Mouse (Mus musculus): ENCODE data around the gene Vil1. TPM values are rescaled to one million over a fixed set of nuclear protein-coding genes. Genes with fewer than 3 reads are reported as not detected.

Gene Vil1
- total and polyA plus RNA-seq, 2 experiments: 0.18 to 0.26 TPM

- TF ChIP-seq CTCF (IDR thresholded peaks at IDR 0.05; ENCODE audit: low read depth, low read length) (peak; percentile 87), POLR2A (IDR thresholded peaks at IDR 0.05; ENCODE audit: extremely low read depth, insufficient read depth, low read length) (peak; percentile 83)
- peak overlapping the region; percentile 85 for H3K27ac ChIP-seq (replicated peaks; ENCODE audit: insufficient read depth, low read depth, low read length)
- H3K27me3 ChIP-seq (ENCODE audit: control insufficient read depth, insufficient read depth, low read length): no peaks in the 10 kb centered on the region
- peaks cover 15% of the 10 kb centered on the region; the same call in 1 of the 2 replicates for H3K79me2 ChIP-seq (ENCODE audit: control insufficient read depth, insufficient read depth, low read length)
- peak; percentile 92 for DNase-seq (ENCODE audit: extremely low read depth, low read depth, low spot score)
- under 1% methylated on average over 39 of the region's 41 CpGs for WGBS
- H3K9ac ChIP-seq (ENCODE audit: low read depth, low read length): peak overlapping the region; percentile 70
- peaks cover 26% of the 10 kb centered on the region for H3K4me1 ChIP-seq (ENCODE audit: control insufficient read depth, insufficient read depth, low read length)
- H3K36me3 ChIP-seq (ENCODE audit: control insufficient read depth, insufficient read depth, low read length): peaks cover 11% of the 10 kb centered on the region; the same call in 1 of the 2 replicates
- peak overlapping the region; percentile 34 for H3K4me3 ChIP-seq (ENCODE audit: insufficient read depth, low read depth, low read length)
These were observed 11.8 kb upstream of the Vil1 start for GRCm38 (mm10) chr1:74397268-74397918.

DNA sequence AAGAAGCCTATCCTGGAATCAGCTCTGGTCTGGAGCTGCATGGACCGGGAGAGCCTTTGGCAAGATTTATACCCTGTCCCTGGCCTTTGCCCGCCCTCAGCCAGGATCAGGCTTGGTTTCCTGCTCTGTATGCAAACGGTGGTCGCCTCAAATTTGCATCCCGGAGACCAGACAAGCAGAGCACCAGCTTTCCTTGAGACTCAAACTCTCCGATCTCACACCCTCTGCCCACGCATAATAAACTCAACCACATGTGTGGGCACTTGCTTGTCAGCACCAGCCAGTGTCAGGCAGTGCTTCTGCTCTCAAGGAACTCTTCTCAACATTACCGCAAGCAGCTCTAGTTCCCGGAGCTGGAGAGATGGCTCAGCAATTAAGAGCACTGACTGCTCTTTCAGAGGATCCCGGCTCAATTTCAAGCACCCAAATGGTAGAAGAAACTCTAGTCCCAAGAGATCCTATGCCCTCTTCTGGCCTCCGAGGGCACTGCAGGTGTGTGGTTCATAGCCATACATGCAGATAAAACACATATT lies 11.2 kb upstream of the Vil1 start:
- DNase-seq (ENCODE audit: extremely low read depth, low read depth, low spot score): peak; percentile 70
- Histone ChIP-seq H3K9ac (ENCODE audit: low read depth, low read length) (peak overlapping the region; percentile 70), H3K36me3 (ENCODE audit: control insufficient read depth, insufficient read depth, low read length) (peaks cover 11% of the 10 kb centered on the region; the same call in 1 of the 2 replicates), H3K4me1 (ENCODE audit: control insufficient read depth, insufficient read depth, low read length) (peaks cover 23% of the 10 kb centered on the region), H3K27me3 (ENCODE audit: control insufficient read depth, insufficient read depth, low read length) (no peaks in the 10 kb centered on the region), H3K4me3 (ENCODE audit: insufficient read depth, low read depth, low read length) (peak overlapping the region; percentile 34), H3K27ac (replicated peaks; ENCODE audit: insufficient read depth, low read depth, low read length) (peak overlapping the region; percentile 85), H3K79me2 (ENCODE audit: control insufficient read depth, insufficient read depth, low read length) (peaks cover 10% of the 10 kb centered on the region; the same call in 1 of the 2 replicates)
- TF ChIP-seq CTCF (IDR thresholded peaks at IDR 0.05; ENCODE audit: low read depth, low read length) (peak; percentile 64; the same call in 1 of the 2 replicates), POLR2A (IDR thresholded peaks at IDR 0.05; ENCODE audit: extremely low read depth, insufficient read depth, low read length) (no peak)
- 6% methylated on average over 11 of the region's 11 CpGs for WGBS

- Histone ChIP-seq H3K9ac (ENCODE audit: low read depth, low read length) (no peak overlapping the region), H3K79me2 (ENCODE audit: control insufficient read depth, insufficient read depth, low read length) (no peaks in the 10 kb centered on the region), H3K36me3 (ENCODE audit: control insufficient read depth, insufficient read depth, low read length) (no peaks in the 10 kb centered on the region), H3K27ac (replicated peaks; ENCODE audit: insufficient read depth, low read depth, low read length) (no peak overlapping the region), H3K4me1 (ENCODE audit: control insufficient read depth, insufficient read depth, low read length) (peaks cover 8% of the 10 kb centered on the region), H3K4me3 (ENCODE audit: insufficient read depth, low read depth, low read length) (no peak overlapping the region), H3K27me3 (ENCODE audit: control insufficient read depth, insufficient read depth, low read length) (no peaks in the 10 kb centered on the region)
- WGBS: 22% methylated on average over 3 of the region's 3 CpGs
- TF ChIP-seq CTCF (IDR thresholded peaks at IDR 0.05; ENCODE audit: low read depth, low read length): no peak
- no peak for TF ChIP-seq POLR2A (IDR thresholded peaks at IDR 0.05; ENCODE audit: extremely low read depth, insufficient read depth, low read length)
- peak; percentile 98 for DNase-seq (ENCODE audit: extremely low read depth, low read depth, low spot score)
These were observed 8.6 kb upstream of the Vil1 start for GRCm38 (mm10) chr1:74400531-74400930.

GRCm38 (mm10) chr1:74401015-74401702 lies 8.0 kb upstream of the Vil1 start:
- no peaks in the 10 kb centered on the region for H3K27me3 ChIP-seq (ENCODE audit: control insufficient read depth, insufficient read depth, low read length)
- DNase-seq (ENCODE audit: extremely low read depth, low read depth, low spot score): no peak
- H3K79me2 ChIP-seq (ENCODE audit: control insufficient read depth, insufficient read depth, low read length): no peaks in the 10 kb centered on the region
- TF ChIP-seq POLR2A (IDR thresholded peaks at IDR 0.05; ENCODE audit: extremely low read depth, insufficient read depth, low read length) (no peak), CTCF (IDR thresholded peaks at IDR 0.05; ENCODE audit: low read depth, low read length) (no peak)
- peaks cover 8% of the 10 kb centered on the region for H3K4me1 ChIP-seq (ENCODE audit: control insufficient read depth, insufficient read depth, low read length)
- no peaks in the 10 kb centered on the region for H3K36me3 ChIP-seq (ENCODE audit: control insufficient read depth, insufficient read depth, low read length)
- H3K4me3 ChIP-seq (ENCODE audit: insufficient read depth, low read depth, low read length): no peak overlapping the region
- H3K9ac ChIP-seq (ENCODE audit: low read depth, low read length): no peak overlapping the region
- no peak overlapping the region for H3K27ac ChIP-seq (replicated peaks; ENCODE audit: insufficient read depth, low read depth, low read length)
- WGBS: 46% methylated on average over 16 of the region's 16 CpGs

DNA sequence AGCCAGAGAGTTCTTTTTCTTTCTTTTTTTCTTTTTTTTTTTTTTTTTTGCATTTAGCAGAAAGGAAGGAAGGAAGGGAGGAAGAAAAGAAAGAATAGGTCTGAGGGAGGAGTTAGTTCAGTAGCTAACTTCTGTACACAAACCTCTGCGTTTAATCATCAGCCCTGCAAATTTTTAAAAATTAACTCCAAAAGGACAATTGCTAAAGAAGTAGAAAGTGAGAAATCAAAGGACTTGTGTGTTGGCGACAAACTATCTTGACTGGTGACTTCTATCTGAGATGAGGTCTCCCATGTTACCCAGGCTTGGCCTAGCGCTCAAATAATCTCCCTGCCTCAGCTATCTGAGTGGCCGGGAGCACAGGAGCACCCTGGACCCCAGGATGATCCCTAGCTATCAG lies 5.0 kb upstream of the Vil1 start:
- peak overlapping the region; percentile 58 for H3K27ac ChIP-seq (replicated peaks; ENCODE audit: insufficient read depth, low read depth, low read length)
- WGBS: 23% methylated on average over 4 of the region's 4 CpGs

More for the DNA sequence above, 5.0 kb upstream of the Vil1 start:
- H3K9ac ChIP-seq (ENCODE audit: low read depth, low read length): no peak overlapping the region
- no peaks in the 10 kb centered on the region for H3K36me3 ChIP-seq (ENCODE audit: control insufficient read depth, insufficient read depth, low read length)
- H3K4me1 ChIP-seq (ENCODE audit: control insufficient read depth, insufficient read depth, low read length): peaks cover 6% of the 10 kb centered on the region
- H3K79me2 ChIP-seq (ENCODE audit: control insufficient read depth, insufficient read depth, low read length): no peaks in the 10 kb centered on the region
- TF ChIP-seq POLR2A (IDR thresholded peaks at IDR 0.05; ENCODE audit: extremely low read depth, insufficient read depth, low read length): no peak
- TF ChIP-seq CTCF (IDR thresholded peaks at IDR 0.05; ENCODE audit: low read depth, low read length): no peak
- peak; percentile 76 for DNase-seq (ENCODE audit: extremely low read depth, low read depth, low spot score)
- no peaks in the 10 kb centered on the region for H3K27me3 ChIP-seq (ENCODE audit: control insufficient read depth, insufficient read depth, low read length)
- H3K4me3 ChIP-seq (ENCODE audit: insufficient read depth, low read depth, low read length): no peak overlapping the region
